Mouse (Mus musculus): ENCODE data around the gene Map3k3. TPM values are rescaled to one million over a fixed set of nuclear protein-coding genes. Genes with fewer than 3 reads are reported as not detected.
"Not testable (repeated sequence)": the region's sequence is repeated elsewhere in the genome, so short reads cannot be mapped to it uniquely, and the experiment has no call there.

Map3k3 gene
- polyA plus RNA-seq, 1 experiment from 2014 or later = 20.7 TPM

GRCm38 (mm10) chr11:106065073-106065922 lies 19.1 kb upstream of the Map3k3 start:
- Histone ChIP-seq H3K27ac (ENCODE audit: low read length) (no peak overlapping the region; the same call in 1 of the 2 replicates), H3K4me1 (ENCODE audit: control insufficient read depth, insufficient read depth, low read length) (no peaks in the 10 kb centered on the region), H3K9me3 (ENCODE audit: control insufficient read depth, low read depth, low read length) (no peaks in the 10 kb centered on the region), H3K4me3 (ENCODE audit: low read depth, low read length) (peak overlapping the region; percentile 79), H3K27me3 (ENCODE audit: control insufficient read depth, insufficient read depth, low read length) (no peaks in the 10 kb centered on the region), H3K9ac (replicated peaks; ENCODE audit: low read depth, low read length) (no peak overlapping the region), H3K4me2 (replicated peaks; ENCODE audit: low read depth, low read length) (peak overlapping the region; percentile 90), H3K36me3 (ENCODE audit: control insufficient read depth, insufficient read depth, low read length) (no peaks in the 10 kb centered on the region)
- WGBS = 40% methylated on average over 18 of the region's 18 CpGs
- ATAC-seq (ENCODE audit: insufficient number of reproducible peaks, insufficient read depth, low FRiP score, low read depth) = no peak

- H3K4me3 ChIP-seq (ENCODE audit: low read depth, low read length) = peak within 1 kb of the TSS; percentile 79
- WGBS = under 1% methylated on average over 49 of the region's 49 CpGs
- peak; percentile 94 for ATAC-seq (ENCODE audit: insufficient number of reproducible peaks, insufficient read depth, low FRiP score, low read depth)
Observed at GRCm38 (mm10) chr11:106065923-106066571, 18.4 kb upstream of the Map3k3 start, which contains the start of gene Taco1. Gene Taco1, plus strand, starts transcription at chr11:106066061.

GRCm38 (mm10) chr11:106066616-106067015 lies 17.8 kb upstream of the Map3k3 start:
- H3K27me3 ChIP-seq (ENCODE audit: control insufficient read depth, insufficient read depth, low read length); H3K4me1 ChIP-seq (ENCODE audit: control insufficient read depth, insufficient read depth, low read length); H3K9me3 ChIP-seq (ENCODE audit: control insufficient read depth, low read depth, low read length); ATAC-seq (ENCODE audit: insufficient number of reproducible peaks, insufficient read depth, low FRiP score, low read depth); H3K36me3 ChIP-seq (ENCODE audit: control insufficient read depth, insufficient read depth, low read length): not testable (repeated sequence)
- Histone ChIP-seq H3K9ac (replicated peaks; ENCODE audit: low read depth, low read length) (peak overlapping the region; percentile 82), H3K4me3 (ENCODE audit: low read depth, low read length) (peak overlapping the region; percentile 79), H3K27ac (ENCODE audit: low read length) (peak overlapping the region; percentile 86), H3K4me2 (replicated peaks; ENCODE audit: low read depth, low read length) (peak overlapping the region; percentile 90)
- WGBS = 13% methylated on average over 23 of the region's 23 CpGs

More at GRCm38 (mm10) chr11:106065923-106066571, 18.4 kb upstream of the Map3k3 start, which contains the start of gene Taco1:
- H3K36me3 ChIP-seq (ENCODE audit: control insufficient read depth, insufficient read depth, low read length) = no peaks in the 10 kb centered on the region
- H3K9ac ChIP-seq (replicated peaks; ENCODE audit: low read depth, low read length) = peak within 1 kb of the TSS; percentile 82
- peak within 1 kb of the TSS; percentile 90 for H3K4me2 ChIP-seq (replicated peaks; ENCODE audit: low read depth, low read length)
- H3K27me3 ChIP-seq (ENCODE audit: control insufficient read depth, insufficient read depth, low read length) = no peaks in the 10 kb centered on the region
- H3K27ac ChIP-seq (ENCODE audit: low read length) = peak within 1 kb of the TSS; percentile 86
- no peaks in the 10 kb centered on the region for H3K9me3 ChIP-seq (ENCODE audit: control insufficient read depth, low read depth, low read length)
- no peaks in the 10 kb centered on the region for H3K4me1 ChIP-seq (ENCODE audit: control insufficient read depth, insufficient read depth, low read length)

- Histone ChIP-seq H3K4me1 (ENCODE audit: control insufficient read depth, insufficient read depth, low read length) (no peaks in the 10 kb centered on the region), H3K4me3 (ENCODE audit: low read depth, low read length) (no peak overlapping the region), H3K27me3 (ENCODE audit: control insufficient read depth, insufficient read depth, low read length) (no peaks in the 10 kb centered on the region), H3K36me3 (ENCODE audit: control insufficient read depth, insufficient read depth, low read length) (peaks cover 12% of the 10 kb centered on the region), H3K27ac (ENCODE audit: low read length) (no peak overlapping the region), H3K4me2 (replicated peaks; ENCODE audit: low read depth, low read length) (no peak overlapping the region), H3K9me3 (ENCODE audit: control insufficient read depth, low read depth, low read length) (no peaks in the 10 kb centered on the region), H3K9ac (replicated peaks; ENCODE audit: low read depth, low read length) (no peak overlapping the region)
- 85% methylated on average over 3 of the region's 3 CpGs for WGBS
- ATAC-seq (ENCODE audit: insufficient number of reproducible peaks, insufficient read depth, low FRiP score, low read depth) = no peak
Observed at GRCm38 (mm10) chr11:106073774-106074173, 10.6 kb upstream of the Map3k3 start.

- WGBS = 4% methylated on average over 4 of the region's 4 CpGs
- no peak; the same call in 1 of the 2 replicates for ATAC-seq (ENCODE audit: insufficient number of reproducible peaks, insufficient read depth, low FRiP score, low read depth)
- Histone ChIP-seq H3K9ac (replicated peaks; ENCODE audit: low read depth, low read length) (no peak overlapping the region), H3K4me3 (ENCODE audit: low read depth, low read length) (no peak overlapping the region), H3K4me1 (ENCODE audit: control insufficient read depth, insufficient read depth, low read length) (no peaks in the 10 kb centered on the region), H3K4me2 (replicated peaks; ENCODE audit: low read depth, low read length) (no peak overlapping the region), H3K27ac (ENCODE audit: low read length) (no peak overlapping the region), H3K36me3 (ENCODE audit: control insufficient read depth, insufficient read depth, low read length) (peaks cover 12% of the 10 kb centered on the region), H3K9me3 (ENCODE audit: control insufficient read depth, low read depth, low read length) (no peaks in the 10 kb centered on the region), H3K27me3 (ENCODE audit: control insufficient read depth, insufficient read depth, low read length) (no peaks in the 10 kb centered on the region)
Observed at GRCm38 (mm10) chr11:106076321-106076720, 8.1 kb upstream of the Map3k3 start.

- under 1% methylated on average over 52 of the region's 61 CpGs for WGBS
- no peaks in the 10 kb centered on the region for H3K27me3 ChIP-seq (ENCODE audit: control insufficient read depth, insufficient read depth, low read length)
- no peaks in the 10 kb centered on the region for H3K9me3 ChIP-seq (ENCODE audit: control insufficient read depth, low read depth, low read length)
- H3K4me3 ChIP-seq (ENCODE audit: low read depth, low read length) = peak overlapping the region; percentile 89
- peak; percentile 66 for ATAC-seq (ENCODE audit: insufficient number of reproducible peaks, insufficient read depth, low FRiP score, low read depth)
- H3K4me1 ChIP-seq (ENCODE audit: control insufficient read depth, insufficient read depth, low read length) = peaks cover 9% of the 10 kb centered on the region; the same call in 1 of the 2 replicates
- H3K36me3 ChIP-seq (ENCODE audit: control insufficient read depth, insufficient read depth, low read length) = no peaks in the 10 kb centered on the region
- peak overlapping the region; percentile 54 for H3K4me2 ChIP-seq (replicated peaks; ENCODE audit: low read depth, low read length)
- peak overlapping the region; percentile 98 for H3K27ac ChIP-seq (ENCODE audit: low read length)
- peak overlapping the region; percentile 88 for H3K9ac ChIP-seq (replicated peaks; ENCODE audit: low read depth, low read length)
Observed at GRCm38 (mm10) chr11:106084911-106085561, 623 bp downstream of the Map3k3 start.

GRCm38 (mm10) chr11:106098223-106098622 lies 13.8 kb downstream of the Map3k3 start:
- no peaks in the 10 kb centered on the region for H3K27me3 ChIP-seq (ENCODE audit: control insufficient read depth, insufficient read depth, low read length)
- no peak overlapping the region for H3K4me2 ChIP-seq (replicated peaks; ENCODE audit: low read depth, low read length)
- H3K36me3 ChIP-seq (ENCODE audit: control insufficient read depth, insufficient read depth, low read length) = peaks cover 3% of the 10 kb centered on the region; the same call in 1 of the 2 replicates
- peak overlapping the region; percentile 6; the same call in 1 of the 2 replicates for H3K27ac ChIP-seq (ENCODE audit: low read length)
- H3K9ac ChIP-seq (replicated peaks; ENCODE audit: low read depth, low read length) = no peak overlapping the region
- H3K9me3 ChIP-seq (ENCODE audit: control insufficient read depth, low read depth, low read length) = no peaks in the 10 kb centered on the region
- H3K4me1 ChIP-seq (ENCODE audit: control insufficient read depth, insufficient read depth, low read length) = no peaks in the 10 kb centered on the region
- WGBS = 84% methylated on average over 1 of the region's 1 CpGs
- ATAC-seq (ENCODE audit: insufficient number of reproducible peaks, insufficient read depth, low FRiP score, low read depth) = no peak
- no peak overlapping the region for H3K4me3 ChIP-seq (ENCODE audit: low read depth, low read length)

GRCm38 (mm10) chr11:106102866-106103265 lies 18.5 kb downstream of the Map3k3 start:
- Histone ChIP-seq H3K4me1 (ENCODE audit: control insufficient read depth, insufficient read depth, low read length) (no peaks in the 10 kb centered on the region), H3K4me2 (replicated peaks; ENCODE audit: low read depth, low read length) (no peak overlapping the region), H3K27me3 (ENCODE audit: control insufficient read depth, insufficient read depth, low read length) (no peaks in the 10 kb centered on the region), H3K9ac (replicated peaks; ENCODE audit: low read depth, low read length) (no peak overlapping the region), H3K27ac (ENCODE audit: low read length) (no peak overlapping the region), H3K4me3 (ENCODE audit: low read depth, low read length) (no peak overlapping the region), H3K9me3 (ENCODE audit: control insufficient read depth, low read depth, low read length) (no peaks in the 10 kb centered on the region), H3K36me3 (ENCODE audit: control insufficient read depth, insufficient read depth, low read length) (0 out of 2 replicates have a peak, but pooled peaks cover 3% of the 10 kb centered on the region)
- no peak for ATAC-seq (ENCODE audit: insufficient number of reproducible peaks, insufficient read depth, low FRiP score, low read depth)
- 90% methylated on average over 3 of the region's 3 CpGs for WGBS
